Mouse (Mus musculus): Measurements from ENCODE around the gene Cma1. TPM values are rescaled to one million over a fixed set of nuclear protein-coding genes. Genes with fewer than 3 reads are reported as not detected.
A peak's percentile ranks its signal among the peaks of the same experiment; 100 is the strongest.
"Not testable (repeated sequence)": the region's sequence is repeated elsewhere in the genome, so short reads cannot be mapped to it uniquely, and the experiment has no call there.

Cma1 gene
- 6.1 and 8.2 TPM in 2 replicates for polyA plus RNA-seq (2012; ENCODE audit: insufficient read depth, insufficient read length, missing spikeins)

DNA sequence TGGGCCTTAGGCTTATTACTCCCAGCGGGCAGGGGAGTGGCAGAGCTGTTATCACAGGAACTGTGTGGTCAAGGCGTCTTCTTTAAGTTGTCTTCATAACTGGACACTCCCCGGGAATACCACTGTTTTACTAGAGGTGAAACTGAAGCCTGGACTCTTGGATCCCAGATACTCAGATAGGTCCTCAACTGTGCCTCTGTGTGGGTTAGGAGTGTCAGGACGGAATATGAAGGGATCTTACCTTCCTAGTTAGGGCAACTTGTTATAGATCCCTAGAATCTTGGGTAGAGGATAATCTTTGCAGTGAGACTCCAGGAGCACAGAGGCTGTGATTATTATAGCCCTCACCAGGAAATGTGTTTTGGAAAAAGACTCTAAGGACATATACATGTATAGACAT lies at the start of gene Cma1:
Gene Cma1 (minus strand): TSS at position 101 of the 400 bp plus-strand sequence.
- H3K4me3 ChIP-seq (ENCODE audit: insufficient read depth, low read depth, low read length) = no peak within 1 kb of the TSS
- no peak within 1 kb of the TSS for H3K27ac ChIP-seq (replicated peaks; ENCODE audit: low read depth, low read length)
- no peaks in the 10 kb centered on the region for H3K4me1 ChIP-seq (ENCODE audit: control insufficient read depth, insufficient read depth, insufficient read length, low read length)

DNA sequence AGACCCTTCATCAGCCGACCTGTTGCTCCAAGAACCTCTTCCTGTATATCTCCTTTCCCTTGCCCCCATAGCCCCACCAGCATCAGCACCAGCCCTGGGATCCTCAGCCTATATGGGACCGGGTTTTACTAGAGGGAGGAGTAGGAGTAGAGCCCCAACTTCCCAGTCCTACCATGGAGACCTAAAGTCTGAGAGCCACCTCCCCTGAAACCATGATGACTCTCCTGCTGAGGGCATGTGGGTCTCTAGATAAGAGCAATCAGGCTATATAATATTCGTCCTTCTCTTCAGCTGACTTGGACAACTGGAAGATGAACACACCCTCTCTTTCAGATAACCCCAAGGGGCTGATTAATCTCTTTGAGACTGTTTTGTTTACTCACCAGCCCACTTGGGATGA lies 43.0 kb upstream of the Cma1 start:
- H3K4me1 ChIP-seq (ENCODE audit: control insufficient read depth, insufficient read depth, insufficient read length, low read length); H3K4me3 ChIP-seq (ENCODE audit: insufficient read depth, low read depth, low read length); H3K27ac ChIP-seq (replicated peaks; ENCODE audit: low read depth, low read length): not testable (repeated sequence)

DNA sequence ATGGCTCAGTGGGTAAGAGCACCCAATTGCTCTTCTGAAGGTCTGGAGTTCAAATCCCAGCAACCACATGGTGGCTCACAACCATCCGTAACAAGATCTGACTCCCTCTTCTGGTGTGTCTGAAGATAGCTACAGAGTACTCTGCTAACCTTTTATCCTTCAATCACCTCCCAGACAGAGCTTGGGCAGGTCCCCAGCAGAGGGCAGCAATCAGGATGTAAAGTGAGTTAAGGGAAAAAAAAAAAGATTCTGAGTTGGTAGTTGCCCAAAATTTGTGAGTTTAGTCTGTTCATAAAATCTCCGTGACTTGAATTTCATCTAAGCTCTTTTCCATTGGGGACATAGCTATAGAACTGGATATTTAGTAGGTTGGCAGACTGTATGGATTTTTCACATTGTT lies 19.4 kb upstream of the Cma1 start:
- not testable (repeated sequence) for H3K4me3 ChIP-seq (ENCODE audit: insufficient read depth, low read depth, low read length); H3K27ac ChIP-seq (replicated peaks; ENCODE audit: low read depth, low read length); H3K4me1 ChIP-seq (ENCODE audit: control insufficient read depth, insufficient read depth, insufficient read length, low read length)

DNA sequence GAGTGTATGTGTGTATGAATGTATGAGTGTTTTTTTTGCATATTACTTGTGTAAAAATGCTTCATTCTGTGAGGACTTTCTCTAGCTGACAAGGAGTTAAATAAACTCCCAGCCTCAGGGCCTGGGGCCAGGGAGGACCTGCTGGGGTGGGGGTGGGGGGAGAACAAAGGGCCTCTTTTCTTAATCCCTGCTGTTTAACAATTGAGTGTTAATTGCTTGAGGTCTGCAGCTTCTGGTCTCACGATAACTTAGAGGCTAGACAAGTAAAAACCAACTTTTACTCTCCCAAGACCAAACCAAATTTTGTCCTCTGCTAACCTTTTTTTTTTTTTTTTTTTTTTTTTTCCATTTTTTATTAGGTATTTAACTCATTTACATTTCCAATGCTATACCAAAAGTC lies 18.8 kb upstream of the Cma1 start:
- Histone ChIP-seq H3K4me3 (ENCODE audit: insufficient read depth, low read depth, low read length) (no peak overlapping the region), H3K27ac (replicated peaks; ENCODE audit: low read depth, low read length) (no peak overlapping the region), H3K4me1 (ENCODE audit: control insufficient read depth, insufficient read depth, insufficient read length, low read length) (no peaks in the 10 kb centered on the region)

DNA sequence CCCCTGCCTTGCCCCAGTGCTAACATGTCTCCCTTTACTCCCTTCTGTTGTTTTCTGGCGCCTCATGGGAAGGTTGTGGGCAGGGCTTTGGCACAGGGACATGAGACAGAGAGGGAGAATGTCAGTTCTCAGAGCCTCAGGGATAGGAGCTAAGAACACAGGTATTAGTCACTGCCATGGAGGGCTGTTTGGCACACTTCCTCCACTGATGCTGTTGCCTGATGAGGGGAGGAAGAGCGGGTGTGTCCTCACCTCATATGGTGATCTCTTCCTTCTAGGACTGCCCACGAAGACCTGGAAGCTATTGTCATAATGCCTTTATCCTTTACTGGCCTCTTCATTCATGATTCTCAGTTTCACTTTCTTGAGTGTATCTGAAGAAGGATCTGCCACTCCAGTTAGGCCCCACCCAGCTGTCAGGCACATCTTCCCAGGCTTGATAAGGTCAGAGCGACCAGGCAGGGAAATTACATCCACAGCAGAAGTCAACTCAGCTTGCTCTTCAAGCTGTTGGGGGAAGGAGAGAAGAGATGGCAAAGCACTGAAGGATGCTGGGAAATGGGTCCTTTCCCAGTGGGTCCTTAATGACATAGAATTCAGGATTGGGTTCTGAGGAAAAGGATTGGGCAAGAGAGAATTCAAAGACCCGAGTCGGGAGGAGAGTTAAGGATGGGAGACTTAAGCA lies 6.0 kb upstream of the Cma1 start, which contains the start of gene Cma2:
Gene Cma2 (plus strand): TSS at position 635 of the 685 bp plus-strand sequence.
- no peak within 1 kb of the TSS for H3K27ac ChIP-seq (replicated peaks; ENCODE audit: low read depth, low read length)
- H3K4me1 ChIP-seq (ENCODE audit: control insufficient read depth, insufficient read depth, insufficient read length, low read length) = no peaks in the 10 kb centered on the region

DNA sequence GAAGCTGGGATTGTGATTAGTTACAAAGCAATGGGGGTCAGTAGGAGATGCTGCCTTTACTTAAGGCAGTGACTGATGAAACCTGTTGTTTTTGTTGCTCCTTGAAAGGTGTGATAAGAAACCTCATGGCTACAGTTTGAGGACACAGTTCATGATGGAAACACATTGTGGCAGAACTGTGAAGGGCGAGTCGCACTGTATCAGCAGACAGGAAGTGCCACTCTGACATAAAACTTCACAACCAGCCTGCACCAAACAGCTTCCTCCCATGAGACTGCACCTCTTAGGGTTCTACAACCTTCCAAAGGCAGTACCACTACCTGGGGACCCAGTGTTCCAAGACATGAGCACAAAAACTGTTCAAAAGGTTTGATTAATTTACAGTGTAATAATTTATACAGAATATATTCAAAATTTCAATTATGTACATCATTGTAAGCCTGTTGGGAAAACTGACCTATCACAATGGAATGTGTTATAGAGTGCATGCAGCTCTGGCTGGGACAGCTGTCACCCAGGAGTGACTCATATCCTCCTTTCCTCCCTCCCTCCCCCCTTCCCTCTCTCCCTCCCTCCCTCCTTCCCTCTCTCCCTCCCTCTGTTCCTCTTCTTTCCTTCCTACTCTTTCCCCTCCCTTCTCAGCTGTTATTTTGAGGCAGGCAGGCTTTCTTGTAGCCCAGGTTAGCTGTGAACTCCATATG lies 1.9 kb upstream of the Cma1 start:
- H3K4me3 ChIP-seq (ENCODE audit: insufficient read depth, low read depth, low read length) = no peak overlapping the region
- no peaks in the 10 kb centered on the region for H3K4me1 ChIP-seq (ENCODE audit: control insufficient read depth, insufficient read depth, insufficient read length, low read length)
- no peak overlapping the region for H3K27ac ChIP-seq (replicated peaks; ENCODE audit: low read depth, low read length)

More for the DNA sequence above, 6.0 kb upstream of the Cma1 start, which contains the start of gene Cma2:
- no peak within 1 kb of the TSS for H3K4me3 ChIP-seq (ENCODE audit: insufficient read depth, low read depth, low read length)

DNA sequence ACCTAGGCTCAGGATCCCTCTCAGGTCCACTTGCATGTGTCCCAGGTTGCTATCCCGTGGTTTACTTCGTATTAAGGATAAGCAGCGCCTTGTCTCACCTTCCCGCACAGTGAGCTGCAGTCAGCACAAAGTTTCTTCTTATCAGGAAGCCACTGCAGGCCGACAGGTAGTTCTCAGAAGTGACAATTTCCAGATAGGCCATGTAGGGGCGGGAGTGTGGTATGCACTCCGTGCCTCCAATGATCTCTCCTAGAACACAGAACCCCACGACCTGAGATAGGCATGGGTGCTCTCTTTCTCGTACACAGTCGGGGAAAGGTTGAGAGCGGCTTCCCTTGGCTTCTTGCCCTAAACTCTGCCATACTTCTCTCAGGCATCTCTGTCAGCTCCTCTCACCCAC lies 874 bp downstream of the Cma1 start:
- Histone ChIP-seq H3K4me1 (ENCODE audit: control insufficient read depth, insufficient read depth, insufficient read length, low read length) (no peaks in the 10 kb centered on the region), H3K27ac (replicated peaks; ENCODE audit: low read depth, low read length) (no peak overlapping the region), H3K4me3 (ENCODE audit: insufficient read depth, low read depth, low read length) (no peak overlapping the region)

DNA sequence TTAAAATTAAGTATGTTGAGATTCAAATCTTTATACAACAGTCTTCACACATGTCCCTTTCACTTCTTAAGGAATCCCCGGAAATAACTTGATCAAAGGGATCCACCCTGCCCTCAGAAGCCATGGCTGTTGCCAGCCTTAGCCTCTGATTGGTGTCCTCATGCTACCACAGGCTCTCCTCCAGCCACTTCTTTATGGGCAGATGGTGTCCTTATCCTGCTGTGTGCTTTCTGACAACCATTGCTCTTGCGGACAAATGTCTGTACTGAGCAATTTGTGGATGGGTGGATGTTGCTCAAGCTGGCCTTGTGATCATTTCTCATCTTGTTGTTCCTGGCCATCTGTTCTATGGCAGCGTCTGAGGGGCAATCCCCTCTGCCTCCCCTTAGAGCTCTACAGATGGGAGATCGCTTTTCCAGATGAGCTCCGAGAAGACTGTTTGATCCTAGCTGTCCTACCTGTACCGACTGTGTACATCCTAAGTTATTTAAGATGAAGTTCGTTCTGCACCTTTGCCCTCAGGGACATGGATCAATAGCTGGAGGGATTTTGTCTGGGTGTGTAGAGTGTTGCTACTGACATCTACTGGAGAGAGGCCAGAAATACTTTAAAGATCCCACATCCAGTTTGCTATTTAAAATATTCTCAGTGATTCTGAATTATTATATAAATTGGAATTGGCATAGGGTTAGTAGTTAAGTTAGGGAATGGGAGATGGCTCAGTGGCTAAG lies 4.2 kb downstream of the Cma1 start:
- H3K4me1 ChIP-seq (ENCODE audit: control insufficient read depth, insufficient read depth, insufficient read length, low read length) = no peaks in the 10 kb centered on the region
- no peak overlapping the region for H3K4me3 ChIP-seq (ENCODE audit: insufficient read depth, low read depth, low read length)
- H3K27ac ChIP-seq (replicated peaks; ENCODE audit: low read depth, low read length) = no peak overlapping the region

DNA sequence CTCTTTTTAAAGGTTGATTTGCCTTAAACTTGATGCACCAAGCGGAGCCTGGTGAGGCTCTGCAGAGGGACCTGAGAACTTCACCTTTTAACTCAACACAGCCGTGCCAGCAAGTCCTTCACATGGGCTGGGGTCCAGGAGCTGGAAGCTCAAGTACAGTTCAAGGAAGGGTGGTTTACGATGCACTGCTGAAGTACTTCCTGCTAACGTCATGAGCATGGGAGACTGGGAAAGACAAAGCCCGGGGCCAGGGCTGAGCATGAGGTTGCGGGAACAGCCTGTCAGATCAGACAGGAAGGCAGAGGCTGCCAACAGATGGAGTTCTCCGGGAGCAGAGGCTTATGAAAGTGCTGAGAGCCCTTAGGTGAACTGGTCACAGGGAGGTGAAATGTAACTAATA lies 10.9 kb downstream of the Cma1 start:
- no peak overlapping the region for H3K4me3 ChIP-seq (ENCODE audit: insufficient read depth, low read depth, low read length)
- H3K27ac ChIP-seq (replicated peaks; ENCODE audit: low read depth, low read length) = peak overlapping the region; percentile 69; the same call in 1 of the 2 replicates
- no peaks in the 10 kb centered on the region for H3K4me1 ChIP-seq (ENCODE audit: control insufficient read depth, insufficient read depth, insufficient read length, low read length)

DNA sequence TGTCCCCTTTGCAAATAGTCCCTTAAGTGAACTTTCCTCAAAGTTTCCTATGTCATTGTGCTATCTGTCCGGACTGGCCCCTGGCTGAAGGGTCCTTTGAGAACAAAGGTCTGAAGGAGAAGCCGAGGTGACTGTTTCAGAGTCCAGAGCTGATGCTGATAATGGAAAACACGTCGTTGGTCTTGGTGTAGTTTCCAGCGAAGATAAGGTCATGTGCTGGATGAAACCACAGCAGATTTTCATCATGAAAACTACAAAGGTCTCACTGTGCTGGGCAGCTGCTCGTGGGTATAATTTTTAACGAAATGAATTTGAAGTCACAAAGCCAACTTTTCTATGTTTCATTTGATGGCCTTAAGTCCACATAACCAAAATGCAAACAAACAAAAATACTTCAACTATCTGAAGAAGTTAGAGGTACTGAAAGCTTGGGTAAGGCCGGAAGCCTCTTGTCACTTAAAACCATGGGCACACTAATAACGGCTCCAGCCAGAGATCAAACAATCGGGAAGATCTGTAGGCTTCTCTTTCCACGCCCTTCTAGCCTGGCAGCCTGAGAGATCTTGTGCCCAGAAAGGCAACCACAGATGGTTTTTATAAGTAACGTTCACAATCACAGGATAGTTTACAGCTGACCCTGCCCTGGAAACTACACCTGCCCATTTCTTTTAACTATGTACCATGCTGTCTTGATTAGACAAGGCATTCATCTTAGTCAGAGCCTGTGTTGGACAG lies 15.0 kb downstream of the Cma1 start:
- Histone ChIP-seq H3K27ac (replicated peaks; ENCODE audit: low read depth, low read length) (no peak overlapping the region), H3K4me1 (ENCODE audit: control insufficient read depth, insufficient read depth, insufficient read length, low read length) (no peaks in the 10 kb centered on the region), H3K4me3 (ENCODE audit: insufficient read depth, low read depth, low read length) (no peak overlapping the region)

DNA sequence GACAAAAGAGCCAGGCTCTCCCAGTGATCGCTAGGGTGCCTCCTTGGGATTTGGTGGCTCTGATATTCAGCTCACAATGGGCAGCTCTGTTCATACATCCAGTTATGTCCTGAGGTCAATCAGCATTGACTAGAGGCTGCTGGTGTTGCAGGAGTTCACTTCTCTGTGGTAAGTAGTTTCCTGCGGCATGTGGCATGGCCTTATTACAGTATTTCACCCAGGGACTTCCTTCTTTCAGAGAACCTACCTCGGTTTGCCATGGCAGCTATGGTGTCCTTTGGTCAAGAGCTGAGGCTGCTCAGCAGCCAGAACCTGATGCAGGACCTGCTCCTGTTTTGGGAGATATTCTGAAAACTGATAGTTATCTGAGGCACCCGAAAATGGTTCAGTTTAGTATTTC lies 17.6 kb downstream of the Cma1 start:
- Histone ChIP-seq H3K4me1 (ENCODE audit: control insufficient read depth, insufficient read depth, insufficient read length, low read length) (no peaks in the 10 kb centered on the region), H3K27ac (replicated peaks; ENCODE audit: low read depth, low read length) (no peak overlapping the region), H3K4me3 (ENCODE audit: insufficient read depth, low read depth, low read length) (no peak overlapping the region)

DNA sequence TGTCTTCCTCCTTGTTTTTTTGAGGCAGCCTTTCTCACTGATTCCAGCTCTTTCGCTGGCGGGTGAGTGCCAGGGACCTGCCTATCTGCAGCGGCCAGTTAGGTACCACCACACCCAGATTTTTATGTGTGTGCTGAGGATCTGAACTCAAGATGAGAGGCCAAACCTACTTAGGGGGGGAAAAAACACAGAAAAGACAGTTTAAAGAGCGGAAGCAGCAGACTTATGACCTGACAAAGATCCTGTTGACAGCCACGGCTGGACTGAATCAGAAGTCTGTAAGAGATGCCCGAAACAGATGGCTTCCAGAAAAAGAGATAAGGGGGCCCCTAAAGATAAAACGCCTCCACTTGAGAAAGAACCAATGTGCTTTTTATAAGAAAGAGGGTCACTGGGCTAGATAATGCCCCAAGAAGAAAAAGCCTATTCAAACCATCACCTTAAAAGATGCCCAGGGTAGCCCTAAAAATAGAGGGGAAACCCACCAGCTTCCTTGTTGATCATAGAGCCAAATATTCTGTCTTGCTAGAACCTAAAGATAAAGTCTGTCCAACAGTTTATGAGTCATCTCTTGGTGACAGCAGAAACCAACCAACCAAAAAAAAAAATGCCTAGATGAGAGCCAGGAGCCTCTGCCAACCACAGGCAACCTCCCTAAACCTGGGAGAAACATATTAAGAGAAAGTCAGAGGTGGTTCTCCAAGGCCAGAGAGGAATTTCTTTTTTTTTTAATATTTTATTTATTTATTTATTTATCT lies 21.8 kb downstream of the Cma1 start:
- no peaks in the 10 kb centered on the region for H3K4me1 ChIP-seq (ENCODE audit: control insufficient read depth, insufficient read depth, insufficient read length, low read length)
- no peak overlapping the region for H3K27ac ChIP-seq (replicated peaks; ENCODE audit: low read depth, low read length)
- H3K4me3 ChIP-seq (ENCODE audit: insufficient read depth, low read depth, low read length) = no peak overlapping the region

DNA sequence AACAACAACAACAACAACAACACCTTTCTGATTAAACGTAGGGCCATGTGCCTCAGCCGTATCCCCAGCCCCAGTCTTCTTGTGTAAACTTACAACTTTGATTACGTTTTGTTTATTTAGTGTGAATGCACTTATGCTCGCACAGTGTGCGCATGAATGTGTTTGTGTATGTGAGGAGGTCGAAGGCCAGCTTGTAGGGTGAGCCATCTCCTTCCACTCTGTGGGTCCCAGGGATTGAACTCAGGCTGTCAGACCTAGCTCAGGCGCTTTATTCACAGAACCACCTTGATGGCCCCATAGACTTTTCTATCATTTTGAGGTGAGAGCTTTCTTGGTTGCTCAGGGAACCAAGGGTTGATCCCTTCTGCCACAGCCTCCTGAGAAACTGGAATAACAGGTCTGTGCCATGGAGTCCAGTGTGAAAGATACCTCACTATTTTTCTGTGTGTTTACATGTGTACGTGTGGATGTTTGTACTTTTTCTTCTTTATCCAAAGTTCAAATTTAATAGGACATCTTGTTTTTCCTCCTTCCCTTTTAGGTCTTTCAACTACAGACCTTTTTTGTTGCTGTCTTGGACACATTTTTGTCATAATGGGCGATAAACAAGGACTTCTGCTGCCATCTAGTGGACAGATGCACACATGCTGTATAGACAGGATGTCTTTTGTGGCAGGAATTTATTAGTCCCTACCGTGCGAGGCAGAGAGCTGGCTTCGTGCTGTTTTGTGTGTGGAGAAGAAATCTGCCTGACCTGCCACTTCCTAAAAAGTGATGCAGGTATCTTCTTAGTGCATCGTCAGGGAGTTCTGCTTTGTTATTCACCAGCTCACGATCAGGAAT lies 26.0 kb downstream of the Cma1 start:
- Histone ChIP-seq H3K27ac (replicated peaks; ENCODE audit: low read depth, low read length) (no peak overlapping the region), H3K4me3 (ENCODE audit: insufficient read depth, low read depth, low read length) (no peak overlapping the region)

DNA sequence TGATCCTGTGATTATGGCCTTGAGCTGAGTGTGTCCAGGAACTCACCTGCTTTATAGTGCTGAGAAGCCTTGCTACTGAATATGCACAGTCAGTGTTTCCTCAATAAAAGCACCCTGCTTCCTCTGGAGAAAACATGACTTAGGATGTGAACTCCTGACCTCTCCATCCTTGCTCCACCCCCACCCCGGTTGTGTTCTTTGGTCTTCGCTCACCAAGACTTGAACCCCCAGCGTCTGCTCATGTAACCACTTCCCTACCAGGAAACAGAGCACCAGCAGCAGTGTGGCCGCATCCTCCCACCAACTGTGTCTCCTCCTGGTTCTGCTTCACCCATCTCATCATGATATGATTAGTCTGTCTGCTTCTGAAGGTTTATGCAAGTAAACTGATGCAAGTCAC lies 31.1 kb downstream of the Cma1 start:
- H3K4me3 ChIP-seq (ENCODE audit: insufficient read depth, low read depth, low read length) = no peak overlapping the region
- no peaks in the 10 kb centered on the region for H3K4me1 ChIP-seq (ENCODE audit: control insufficient read depth, insufficient read depth, insufficient read length, low read length)
- H3K27ac ChIP-seq (replicated peaks; ENCODE audit: low read depth, low read length) = no peak overlapping the region

More for the DNA sequence above, 26.0 kb downstream of the Cma1 start:
- no peaks in the 10 kb centered on the region for H3K4me1 ChIP-seq (ENCODE audit: control insufficient read depth, insufficient read depth, insufficient read length, low read length)

Data from brown adipose tissue, adult 24 weeks (tissue).